8 mouse cellular contexts compared by ENCODE assay signal in the genomic region with DNA sequence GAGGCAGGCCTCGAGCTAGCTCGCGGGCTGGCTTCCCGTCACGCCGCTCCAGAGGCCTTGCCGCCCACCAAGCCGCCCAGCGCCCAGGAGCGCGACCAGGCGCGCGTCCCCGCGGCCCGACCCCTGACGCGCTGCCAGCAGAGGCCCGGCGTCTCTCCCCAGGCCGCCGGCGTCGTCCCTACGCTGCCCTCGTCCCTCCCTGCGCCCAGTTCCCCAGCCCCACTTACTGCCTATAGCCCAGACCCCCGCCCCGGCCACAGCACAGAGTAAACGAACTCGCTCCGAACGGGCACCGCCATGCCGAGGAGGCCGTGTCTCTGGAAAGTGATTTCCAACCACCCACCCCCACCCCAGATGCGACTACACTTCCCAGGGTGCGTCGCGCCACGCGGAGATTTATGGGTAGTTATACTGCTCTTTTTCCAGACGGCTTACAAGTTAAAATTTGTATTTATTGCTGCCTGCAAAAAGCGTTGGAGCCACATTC. TPM values are rescaled to one million over a fixed set of nuclear protein-coding genes. Genes with fewer than 3 reads are reported as not detected.
A peak's percentile ranks its signal among the peaks of the same experiment; 100 is the strongest.
DNase-seq lines count a peak whose midpoint lies in the region; ATAC-seq and TF ChIP-seq lines count a peak whose summit lies in the region.

A gene (minus strand): TSS at position 341 of the 487 bp plus-strand sequence.

- peak within 1 kb of the TSS; percentile 76 for H3K4me3 ChIP-seq in G1E (ENCODE audit: low read depth, low read length)
- H3K4me3 ChIP-seq in forebrain, postnatal 0 days (ENCODE audit: low read depth, low read length), result peak within 1 kb of the TSS; percentile 70
- peak within 1 kb of the TSS; percentile 67 for H3K4me3 ChIP-seq in lung, embryonic 15.5 days

- H3K4me1 ChIP-seq in G1E (ENCODE audit: insufficient read depth, low read depth, low read length), result peaks cover 33% of the 10 kb centered on the region
- 0 out of 2 replicates have a peak, but pooled peaks cover 4% of the 10 kb centered on the region for H3K4me1 ChIP-seq in forebrain, postnatal 0 days (ENCODE audit: insufficient read depth)
- peaks cover 8% of the 10 kb centered on the region for H3K4me1 ChIP-seq in lung, embryonic 15.5 days

- H3K4me2 ChIP-seq in forebrain, postnatal 0 days (ENCODE audit: low read depth), result peak within 1 kb of the TSS; percentile 57
- H3K4me2 ChIP-seq in lung, embryonic 15.5 days, result peak within 1 kb of the TSS; percentile 75

- H3K27me3 ChIP-seq in G1E (ENCODE audit: insufficient read depth, low read length), result peaks cover 4% of the 10 kb centered on the region; the same call in 1 of the 2 replicates
- H3K27me3 ChIP-seq in forebrain, postnatal 0 days (ENCODE audit: insufficient read depth, low read length), result no peaks in the 10 kb centered on the region
- H3K27me3 ChIP-seq in lung, embryonic 15.5 days, result no peaks in the 10 kb centered on the region

- TF ChIP-seq CTCF in G1E (IDR thresholded peaks at IDR 0.05; ENCODE audit: low read depth, low read length), result no peak
- no peak for TF ChIP-seq CTCF in forebrain, postnatal 0 days (IDR thresholded peaks at IDR 0.05; ENCODE audit: low read depth)

- H3K27ac ChIP-seq in forebrain, postnatal 0 days (ENCODE audit: low read depth, low read length), result peak within 1 kb of the TSS; percentile 90
- H3K27ac ChIP-seq in lung, embryonic 15.5 days, result peak within 1 kb of the TSS; percentile 86

- H3K9me3 ChIP-seq in G1E (replicated peaks), result no peaks in the 10 kb centered on the region
- no peaks in the 10 kb centered on the region for H3K9me3 ChIP-seq in forebrain, postnatal 0 days (ENCODE audit: low read length)
- H3K9me3 ChIP-seq in lung, embryonic 15.5 days, result no peaks in the 10 kb centered on the region

- WGBS in forebrain, postnatal 0 days, result 2% methylated on average over 44 of the region's 45 CpGs
- WGBS in lung, embryonic 15.5 days, result under 1% methylated on average over 45 of the region's 45 CpGs

- DNase-seq in G1E (ENCODE audit: low spot score), result peak; percentile 89
- peak; percentile 71 to 81 for DNase-seq in cerebellum, adult 18-20 months
- DNase-seq in forebrain, postnatal 0 days, result peak; percentile 89
- DNase-seq in heart, postnatal 4 days, result peak; percentile 86
- peak; percentile 48 to 66 for DNase-seq in layer of hippocampus, adult 8-10 months (ENCODE audit: low spot score in 2 of 2)
- DNase-seq in ovary, postnatal 10 days (ENCODE audit: low spot score), result peak; percentile 70
- DNase-seq in thymus, postnatal 10 days (ENCODE audit: low spot score in 2 of 2), result peak; percentile 38 to 59

- H3K36me3 ChIP-seq in G1E (replicated peaks), result peaks cover 26% of the 10 kb centered on the region
- peaks cover 9% of the 10 kb centered on the region for H3K36me3 ChIP-seq in forebrain, postnatal 0 days (ENCODE audit: insufficient read depth)
- peaks cover 5% of the 10 kb centered on the region; the same call in 1 of the 2 replicates for H3K36me3 ChIP-seq in lung, embryonic 15.5 days

- peak; percentile 84 for ATAC-seq in G1E (ENCODE audit: extremely low read depth, insufficient number of reproducible peaks, low FRiP score, poor library complexity, severe bottlenecking)
- peak; percentile 98 for ATAC-seq in forebrain, postnatal 0 days
- ATAC-seq in lung, embryonic 15.5 days (ENCODE audit: borderline replicate concordance, extremely low read depth, low FRiP score, low TSS enrichment), result peak; percentile 96

- peak within 1 kb of the TSS; percentile 84 for H3K9ac ChIP-seq in forebrain, postnatal 0 days
- H3K9ac ChIP-seq in lung, embryonic 15.5 days, result peak within 1 kb of the TSS; percentile 79

RNA-seq across cellular contexts. Expression of the gene that starts here (rescaled TPM):
- 104 and 109 TPM in 2 replicates for total RNA-seq in G1E (2014; fragmentation: Nextera tagmentation)
- total RNA-seq in G1E (2017), result 43.5 and 43.7 TPM in 2 replicates
- 2.4 and 4.2 TPM in 2 replicates for polyA plus RNA-seq in G1E (2012)
- 15.4 and 19.0 TPM in 2 replicates for total RNA-seq in forebrain, postnatal 0 days (2014; rRNA removed)
- polyA plus RNA-seq in forebrain, postnatal 0 days (2015; fragmentation: Nextera tagmentation; extraction: Ambion mirVana), result 5.1 and 8.0 TPM in 2 replicates
- 10 to 100 TPM; 24.8 to 26.2 TPM for total RNA-seq in heart, postnatal 4 days (2021)
- 10 to 100 TPM; 23.6 to 33.7 (median 25.8) TPM for total RNA-seq in layer of hippocampus, adult 8-10 months (2022)
- polyA plus RNA-seq in lung, embryonic 15.5 days (2015; fragmentation: Nextera tagmentation; extraction: Ambion mirVana), result 34.6 and 36.8 TPM in 2 replicates

Comparison
In these comparisons a context has a peak if more than half of its experiments do, and no peak if none do; other contexts are left out.
1. Peak in every context shown above with its lines: DNase-seq, ATAC-seq, H3K4me3 ChIP-seq and H3K27ac ChIP-seq.